Mouse (Mus musculus) right cerebral cortex, postnatal 10 days (tissue): ENCODE data around the gene Gm9603.
"Not testable (repeated sequence)": the region's sequence is repeated elsewhere in the genome, so short reads cannot be mapped to it uniquely, and the experiment has no call there.

Experiments used
- DNase-seq, 2 experiments: peaks; one replicate each; pipeline ENCODE4 v3.0.0; 2021; ENCODE audit warnings: low spot score in 2 of 2

The Gm9603 gene

DNA sequence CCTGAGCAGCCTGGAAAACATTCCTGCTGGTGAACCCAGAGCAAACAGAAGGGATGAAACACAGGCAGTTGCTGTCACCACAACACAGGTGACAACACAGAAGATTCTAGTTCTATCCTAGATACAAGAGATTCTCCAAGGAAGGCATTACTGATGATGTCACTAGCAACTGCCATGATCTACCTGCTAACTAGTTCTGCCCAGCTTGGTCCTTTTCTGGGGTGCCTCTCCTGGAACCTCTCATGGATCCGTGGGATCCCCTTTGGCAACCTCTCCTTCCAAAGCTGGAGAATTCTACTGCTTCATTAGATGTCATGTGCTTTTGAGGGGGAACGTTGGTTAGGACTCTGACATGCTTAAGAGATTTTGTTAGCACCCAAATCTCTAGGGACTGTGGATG, at the start of gene Gm9603:
Gene Gm9603 (minus strand): TSS at position 101 of the 400 bp plus-strand sequence.
- DNase-seq = not testable (repeated sequence)

GRCm38 (mm10) chr14:5632928-5633327, 54.3 kb downstream of the Gm9603 start, which contains the start of gene Gm8265:
Gene Gm8265, minus strand, starts transcription at chr14:5633028.
- DNase-seq = not testable (repeated sequence)
